Mouse (Mus musculus) MEL (cell line): Measurements from ENCODE around the gene Rtp2. TPM values are rescaled to one million over a fixed set of nuclear protein-coding genes. Genes with fewer than 3 reads are reported as not detected.

Experiments used
- DNase-seq: peaks from one replicate; pipeline ENCODE4 v3.0.0; 2011; ENCODE audit warnings: low read depth, low spot score
- H3K27ac ChIP-seq: 2 replicates; pipeline ENCODE4 v1.5.1; 2012; ENCODE audit warnings: low read depth, mild to moderate bottlenecking, control low read depth, low read length, moderate library complexity; ENCODE audit not compliant: control insufficient read depth
- H3K27me3 ChIP-seq, 2 experiments: fragments of 150-350 bp in 1 of 2; sonication (generic) in 1 of 2; 2 replicates each; pipeline ENCODE4 v1.6.1; 2012; ENCODE audit warnings: low read length in 2 of 2, mild to moderate bottlenecking in 2 of 2, improper control_type of control experiment in 1 of 2, moderate library complexity in 1 of 2; ENCODE audit not compliant: insufficient read depth in 2 of 2, control insufficient read depth in 1 of 2
- H3K36me3 ChIP-seq, 2 experiments: 2 replicates each; pipeline ENCODE4 v1.6.1; 2012 to 2014; ENCODE audit warnings: low read length in 2 of 2, improper control_type of control experiment in 1 of 2, inconsistent platforms in 1 of 2, mild to moderate bottlenecking in 1 of 2; ENCODE audit not compliant: insufficient read depth in 2 of 2, control insufficient read depth in 1 of 2
- H3K4me1 ChIP-seq, 2 experiments: fragments of 150-350 bp in 1 of 2; sonication (generic) in 1 of 2; 2 replicates each; pipeline ENCODE4 v1.6.1; 2012; ENCODE audit warnings: low read length in 2 of 2, improper control_type of control experiment in 1 of 2, mild to moderate bottlenecking in 1 of 2; ENCODE audit not compliant: insufficient read depth in 2 of 2, control insufficient read depth in 1 of 2
- H3K4me3 ChIP-seq, 2 experiments: fragments of 150-350 bp in 1 of 2; sonication (generic) in 1 of 2; 2 replicates each; pipeline ENCODE4 v1.5.1; 2012; ENCODE audit warnings: low read depth in 2 of 2, low read length in 2 of 2, mild to moderate bottlenecking in 2 of 2, moderate library complexity in 2 of 2, control low read depth in 1 of 2, improper control_type of control experiment in 1 of 2; ENCODE audit not compliant: control insufficient read depth in 1 of 2, insufficient read depth in 1 of 2
- H3K79me2 ChIP-seq: 2 replicates; pipeline ENCODE4 v1.6.1; 2012; ENCODE audit warnings: mild to moderate bottlenecking, low read length, moderate library complexity; ENCODE audit not compliant: control insufficient read depth, poor library complexity, insufficient read depth
- H3K9ac ChIP-seq: 2 replicates; pipeline ENCODE4 v1.6.1; 2012; ENCODE audit warnings: low read depth, mild to moderate bottlenecking, control low read depth, low read length, moderate library complexity; ENCODE audit not compliant: control insufficient read depth, poor library complexity, severe bottlenecking
- H3K9me3 ChIP-seq: fragments of 150-350 bp; sonication (generic); replicated peaks from 2 replicates; pipeline ENCODE4 v1.6.1; 2012; ENCODE audit warnings: mild to moderate bottlenecking, low read length, improper control_type of control experiment, moderate library complexity; ENCODE audit not compliant: insufficient read depth
- BHLHE40 ChIP-seq: IDR thresholded peaks from 2 replicates; pipeline ENCODE4 v1.6.1; 2012; ENCODE audit warnings: low read depth, mild to moderate bottlenecking, inconsistent platforms, low read length, improper control_type of control experiment, borderline replicate concordance
- CHD1 ChIP-seq: IDR thresholded peaks from 2 replicates; pipeline ENCODE4 v1.6.1; 2012; ENCODE audit warnings: low read depth, mild to moderate bottlenecking, inconsistent platforms, low read length, improper control_type of control experiment
- CTCF ChIP-seq, 3 experiments: IDR thresholded peaks in 2 of 3; conservative IDR thresholded peaks in 1 of 3; 2 replicates each; pipeline ENCODE4 v1.5.1; 2011 to 2012; ENCODE audit warnings: low read length in 3 of 3, low read depth in 2 of 3, mild to moderate bottlenecking in 2 of 3, improper control_type of control experiment in 1 of 3, inconsistent platforms in 1 of 3, mixed read lengths in 1 of 3, moderate library complexity in 1 of 3; ENCODE audit not compliant: control insufficient read depth in 1 of 3, insufficient read depth in 1 of 3, poor library complexity in 1 of 3, severe bottlenecking in 1 of 3
- GABPA ChIP-seq: IDR thresholded peaks from 2 replicates; pipeline ENCODE4 v1.6.1; 2012; ENCODE audit warnings: low read depth, mild to moderate bottlenecking, inconsistent platforms, low read length, improper control_type of control experiment, moderate library complexity
- JUND ChIP-seq: IDR thresholded peaks from 2 replicates; pipeline ENCODE4 v1.6.1; 2011; ENCODE audit warnings: low read depth, mild to moderate bottlenecking, improper control_type of control experiment, low read length
- MAX ChIP-seq: IDR thresholded peaks from 2 replicates; pipeline ENCODE4 v1.6.1; 2011; ENCODE audit warnings: low read length, improper control_type of control experiment
- MAZ ChIP-seq: IDR thresholded peaks from 2 replicates; pipeline ENCODE4 v1.6.1; 2012; ENCODE audit warnings: low read depth, mild to moderate bottlenecking, inconsistent platforms, low read length, improper control_type of control experiment
- MEF2A ChIP-seq: IDR thresholded peaks from 2 replicates; pipeline ENCODE4 v1.6.1; 2014; ENCODE audit warnings: low read depth, mild to moderate bottlenecking, inconsistent platforms, low read length, improper control_type of control experiment; ENCODE audit not compliant: poor library complexity, insufficient replicate concordance, severe bottlenecking; ENCODE audit errors: extremely low read depth
- MXI1 ChIP-seq: IDR thresholded peaks from 2 replicates; pipeline ENCODE4 v1.6.1; 2011; ENCODE audit warnings: mild to moderate bottlenecking, low read depth, low read length, improper control_type of control experiment
- MYB ChIP-seq: IDR thresholded peaks from 2 replicates; pipeline ENCODE4 v1.6.1; 2011; ENCODE audit warnings: mild to moderate bottlenecking, low read depth, low read length, improper control_type of control experiment
- NELFE ChIP-seq: IDR thresholded peaks from 2 replicates; pipeline ENCODE4 v1.6.1; 2011; ENCODE audit warnings: low read depth, low read length, improper control_type of control experiment
- POLR2AphosphoS2 ChIP-seq: IDR thresholded peaks from 2 replicates; pipeline ENCODE4 v1.6.1; 2011; ENCODE audit warnings: low read length, improper control_type of control experiment
- POLR2AphosphoS5 ChIP-seq: IDR thresholded peaks from 2 replicates; pipeline ENCODE4 v1.6.1; 2012; ENCODE audit warnings: low read depth, borderline replicate concordance, mild to moderate bottlenecking, inconsistent platforms, low read length, moderate library complexity, mixed read lengths
- RAD21 ChIP-seq: IDR thresholded peaks from 2 replicates; pipeline ENCODE4 v1.6.1; 2011; ENCODE audit warnings: mild to moderate bottlenecking, low read depth, low read length, improper control_type of control experiment
- SIN3A ChIP-seq: IDR thresholded peaks from 2 replicates; pipeline ENCODE4 v1.6.1; 2012; ENCODE audit warnings: low read length, improper control_type of control experiment, inconsistent platforms
- SMC3 ChIP-seq: IDR thresholded peaks from 2 replicates; pipeline ENCODE4 v1.6.1; 2011; ENCODE audit warnings: low read depth, low read length, improper control_type of control experiment
- TAL1 ChIP-seq: IDR thresholded peaks from 2 replicates; pipeline ENCODE4 v1.6.1; 2012; ENCODE audit warnings: mild to moderate bottlenecking, inconsistent platforms, low read length, moderate library complexity, mixed read lengths
- TBP ChIP-seq: IDR thresholded peaks from 2 replicates; pipeline ENCODE4 v1.8.0; 2011; ENCODE audit warnings: low read depth, low read length, improper control_type of control experiment
- UBTF ChIP-seq: IDR thresholded peaks from 2 replicates; pipeline ENCODE4 v1.6.1; 2012; ENCODE audit warnings: low read depth, mild to moderate bottlenecking, inconsistent platforms, low read length, improper control_type of control experiment, moderate library complexity, borderline replicate concordance; ENCODE audit not compliant: insufficient read depth
- USF1 ChIP-seq: IDR thresholded peaks from 2 replicates; pipeline ENCODE4 v1.6.1; 2014; ENCODE audit warnings: low read depth, mild to moderate bottlenecking, inconsistent platforms, low read length, improper control_type of control experiment, moderate library complexity
- USF2 ChIP-seq, 2 experiments: IDR thresholded peaks; 2 replicates each; pipeline ENCODE4 v1.6.1; 2011 to 2012; ENCODE audit warnings: improper control_type of control experiment in 2 of 2, low read length in 2 of 2, borderline replicate concordance in 1 of 2, inconsistent platforms in 1 of 2, low read depth in 1 of 2, mild to moderate bottlenecking in 1 of 2; ENCODE audit not compliant: insufficient read depth in 1 of 2
- ZC3H11A ChIP-seq: IDR thresholded peaks from 2 replicates; pipeline ENCODE4 v1.6.1; 2012; ENCODE audit warnings: low read depth, mild to moderate bottlenecking, inconsistent platforms, low read length, improper control_type of control experiment
- ZKSCAN1 ChIP-seq: IDR thresholded peaks from 2 replicates; pipeline ENCODE4 v1.6.1; 2012; ENCODE audit warnings: low read depth, mild to moderate bottlenecking, inconsistent platforms, low read length, improper control_type of control experiment, moderate library complexity
- ZMIZ1 ChIP-seq: IDR thresholded peaks from 2 replicates; pipeline ENCODE4 v1.6.1; 2012; ENCODE audit warnings: low read depth, mild to moderate bottlenecking, inconsistent platforms, low read length, improper control_type of control experiment, moderate library complexity
- polyA plus RNA-seq, 2 experiments: library from polyadenylated mRNA; stranded (reverse) in 1 of 2; unstranded in 1 of 2; fragments of >175 nt in 1 of 2; fragments of >200 nt in 1 of 2; gene quantifications; 2 replicates each; pipeline versions ENCODE4 v1.2.1 to v1.2.4; 2012; ENCODE audit warnings: low replicate concordance in 2 of 2, low read depth in 1 of 2; ENCODE audit not compliant: insufficient read length in 2 of 2, insufficient read depth in 1 of 2, missing spikeins in 1 of 2
- total RNA-seq: library from RNA; depleted of rRNA; stranded (reverse); fragments of 300-350 nt; gene quantifications from 2 replicates; pipeline ENCODE4 v1.2.3, GENCODE M21; 2012

The Rtp2 gene
- total and polyA plus RNA-seq, 3 experiments: not detected

DNA sequence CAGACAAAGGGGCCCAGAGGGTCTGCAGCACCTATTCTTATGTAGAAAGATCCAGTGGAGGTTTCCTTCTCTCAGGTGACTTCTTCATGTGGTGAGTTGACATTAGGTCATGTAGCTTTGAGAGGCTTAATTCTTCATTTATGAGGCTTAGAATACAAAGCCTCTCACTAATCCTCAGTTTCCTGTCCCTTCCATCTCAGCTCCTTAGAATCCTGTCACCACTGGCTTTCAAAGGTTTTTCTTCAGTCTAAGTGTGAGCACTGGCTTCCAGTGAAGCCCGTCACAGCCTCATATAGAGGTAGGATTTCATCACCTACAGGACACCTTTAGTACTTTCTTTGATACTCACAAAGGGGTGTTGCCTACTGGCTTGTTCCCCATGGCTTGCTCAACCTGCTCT, 9.3 kb downstream of the Rtp2 start:
- Histone ChIP-seq H3K4me3 (no peak overlapping the region), H3K9me3 (no peaks in the 10 kb centered on the region), H3K9ac (no peak overlapping the region), H3K36me3 (no peaks in the 10 kb centered on the region), H3K79me2 (no peaks in the 10 kb centered on the region), H3K4me1 (no peaks in the 10 kb centered on the region), H3K27me3 (no peaks in the 10 kb centered on the region), H3K27ac (no peak overlapping the region)
- no peak for DNase-seq
- TF ChIP-seq UBTF: no peak
- no peak for TF ChIP-seq RAD21
- TF ChIP-seq ZC3H11A: no peak
- no peak for TF ChIP-seq JUND
- TF ChIP-seq SIN3A: no peak
- no peak for TF ChIP-seq MYB
- no peak for TF ChIP-seq NELFE
- no peak for TF ChIP-seq ZMIZ1
- TF ChIP-seq CHD1: no peak
- TF ChIP-seq POLR2AphosphoS2: no peak
- TF ChIP-seq TAL1: no peak
- no peak for TF ChIP-seq ZKSCAN1

DNA sequence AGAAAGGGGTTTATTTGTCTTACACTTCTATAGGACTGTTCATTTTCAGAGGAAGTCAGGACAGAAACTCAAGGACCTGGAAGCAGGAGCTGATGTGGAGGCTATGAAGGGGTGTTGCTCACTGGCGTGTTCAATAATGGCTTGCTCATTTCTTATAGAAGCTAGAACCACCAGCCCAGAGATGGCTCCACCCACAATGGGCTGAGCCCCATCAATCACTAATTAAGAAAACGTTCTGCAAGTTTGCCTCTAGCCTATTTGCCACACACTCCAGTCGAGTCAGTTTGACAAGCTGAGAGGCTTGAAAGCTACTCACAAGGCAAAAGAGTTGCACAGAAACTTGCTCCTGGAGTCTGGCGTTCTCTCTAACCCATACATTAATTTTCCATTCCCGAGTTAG, 10.5 kb downstream of the Rtp2 start:
- Histone ChIP-seq H3K9me3 (no peaks in the 10 kb centered on the region), H3K27me3 (no peaks in the 10 kb centered on the region), H3K9ac (no peak overlapping the region), H3K4me3 (no peak overlapping the region), H3K4me1 (no peaks in the 10 kb centered on the region), H3K79me2 (no peaks in the 10 kb centered on the region), H3K36me3 (no peaks in the 10 kb centered on the region), H3K27ac (no peak overlapping the region)
- no peak for DNase-seq
- TF ChIP-seq ZC3H11A (no peak), MAZ (no peak), MXI1 (no peak), JUND (no peak), SMC3 (no peak), ZMIZ1 (no peak), USF1 (no peak), MAX (no peak), CHD1 (no peak), TBP (no peak), MEF2A (no peak), MYB (no peak), SIN3A (no peak), RAD21 (no peak), USF2 (IDR thresholded peaks at IDR 0.05; ENCODE audit: borderline replicate concordance in 1 of 2, insufficient read depth in 1 of 2, low read depth in 1 of 2, low read length in 2 of 2) (no peak), POLR2AphosphoS5 (no peak), GABPA (no peak), BHLHE40 (no peak), CTCF (IDR thresholded peaks at IDR 0.05 in 2 of 3, conservative IDR thresholded peaks at IDR 0.05 in 1 of 3; ENCODE audit: control insufficient read depth in 1 of 3, insufficient read depth in 1 of 3, low read depth in 2 of 3, low read length in 3 of 3, poor library complexity in 1 of 3, severe bottlenecking in 1 of 3) (no peak)
